In the genomic region with DNA sequence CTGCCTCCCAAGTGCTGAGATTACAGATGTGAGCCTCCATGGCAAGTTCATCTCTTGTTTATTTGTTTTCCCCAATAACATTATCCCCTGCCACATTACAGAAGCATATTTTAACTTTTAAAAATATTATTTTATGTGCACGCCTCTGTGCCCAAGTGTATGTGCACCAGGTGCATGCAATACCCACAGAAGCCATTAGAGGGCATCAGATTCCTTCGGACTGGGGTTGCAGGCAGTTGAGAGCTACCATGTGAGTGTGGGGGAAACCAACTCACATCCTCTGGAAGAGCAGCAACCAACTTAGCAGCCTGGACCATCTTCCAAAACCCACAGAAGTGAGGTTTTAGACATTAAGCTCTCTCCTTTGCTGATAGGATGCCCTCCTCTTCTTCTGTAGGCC, we compare ENCODE assay signal across 22 mouse cellular contexts. TPM values are rescaled to one million over a fixed set of nuclear protein-coding genes. Genes with fewer than 3 reads are reported as not detected.
DNase-seq lines count a peak whose midpoint lies in the region; ATAC-seq and TF ChIP-seq lines count a peak whose summit lies in the region.
"Had no signal": no experiment of that assay in that cellular context is flagged by ENCODE, and none has a peak within 500 bp of the region (broad histone marks: within the 10 kb centered on the region; RNA-seq: fewer than 3 reads in every experiment).

No protein-coding gene starts in this region.

- no peak for ATAC-seq in hindbrain, postnatal 0 days
- no peak for ATAC-seq in hindbrain, embryonic 13.5 days (ENCODE audit: low FRiP score)
- no peak for ATAC-seq in liver, postnatal 0 days
- no peak for ATAC-seq in liver, embryonic 11.5 days (replicated peaks; ENCODE audit: low FRiP score)
- no peak for ATAC-seq in heart, embryonic 11.5 days (replicated peaks; ENCODE audit: insufficient number of reproducible peaks, low FRiP score, low TSS enrichment)
- ATAC-seq: hindbrain, embryonic 16.5 days; midbrain, embryonic 16.5 days had no signal

- H3K4me2 ChIP-seq in hindbrain, postnatal 0 days (ENCODE audit: low read depth, low read length), result no peak overlapping the region
- no peak overlapping the region for H3K4me2 ChIP-seq in hindbrain, embryonic 13.5 days
- no peak overlapping the region for H3K4me2 ChIP-seq in liver, postnatal 0 days (ENCODE audit: low read depth, low read length)
- no peak overlapping the region for H3K4me2 ChIP-seq in liver, embryonic 11.5 days
- no peak overlapping the region for H3K4me2 ChIP-seq in heart, embryonic 11.5 days
- H3K4me2 ChIP-seq: embryonic facial prominence, embryonic 12.5 days; liver, embryonic 15.5 days had no signal

- no peak overlapping the region for H3K9ac ChIP-seq in hindbrain, postnatal 0 days (replicated peaks; ENCODE audit: low read length)
- H3K9ac ChIP-seq in hindbrain, embryonic 13.5 days, result no peak overlapping the region
- no peak overlapping the region for H3K9ac ChIP-seq in liver, postnatal 0 days (replicated peaks)
- no peak overlapping the region for H3K9ac ChIP-seq in liver, embryonic 11.5 days (ENCODE audit: low read depth, low read length)
- H3K9ac ChIP-seq in MEL (ENCODE audit: control insufficient read depth, low read depth, low read length, poor library complexity, severe bottlenecking), result no peak overlapping the region
- no peak overlapping the region for H3K9ac ChIP-seq in heart, embryonic 11.5 days (ENCODE audit: low read depth, low read length)
- H3K9ac ChIP-seq: embryonic facial prominence, embryonic 12.5 days; liver, embryonic 15.5 days had no signal

- DNase-seq in hindbrain, postnatal 0 days (ENCODE audit: low spot score), result no peak
- DNase-seq in liver, postnatal 0 days, result no peak
- DNase-seq in liver, embryonic 11.5 days (ENCODE audit: low spot score), result no peak
- no peak for DNase-seq in MEL (ENCODE audit: low read depth, low spot score)
- no peak for DNase-seq in gastrocnemius, adult 18-20 months (ENCODE audit: low spot score)
- DNase-seq: adrenal gland, adult 8-10 months; cerebellum, adult 8-10 months; gastrocnemius, postnatal 10 days; kidney, adult 8-10 months; layer of hippocampus, postnatal 36 days; left cerebral cortex, postnatal 4 days; right cerebral cortex, adult 18-20 months had no signal

- H3K9me3 ChIP-seq in hindbrain, postnatal 0 days (ENCODE audit: low read length), result no peaks in the 10 kb centered on the region
- H3K9me3 ChIP-seq in hindbrain, embryonic 13.5 days, result no peaks in the 10 kb centered on the region
- H3K9me3 ChIP-seq in liver, postnatal 0 days (ENCODE audit: low read length), result no peaks in the 10 kb centered on the region
- H3K9me3 ChIP-seq in liver, embryonic 11.5 days (ENCODE audit: control insufficient read depth, low read length), result no peaks in the 10 kb centered on the region
- H3K9me3 ChIP-seq in E14TG2a.4 (ENCODE audit: low read length) (no peaks in the 10 kb centered on the region), MEL (replicated peaks; ENCODE audit: insufficient read depth, low read length) (no peaks in the 10 kb centered on the region)
- peaks cover 3% of the 10 kb centered on the region; the same call in 1 of the 2 replicates for H3K9me3 ChIP-seq in heart, embryonic 11.5 days (replicated peaks; ENCODE audit: control insufficient read depth, low read length)
- H3K9me3 ChIP-seq: embryonic facial prominence, embryonic 12.5 days; liver, embryonic 15.5 days had no signal

- TF ChIP-seq CTCF in hindbrain, postnatal 0 days (IDR thresholded peaks at IDR 0.05; ENCODE audit: low read depth), result peak; percentile 39
- peak; percentile 39 for TF ChIP-seq CTCF in liver, postnatal 0 days (IDR thresholded peaks at IDR 0.05; ENCODE audit: low read depth)
- peak; percentile 97 for TF ChIP-seq CTCF in E14TG2a.4 (conservative IDR thresholded peaks at IDR 0.05; ENCODE audit: low read length)
- peak; percentile 7 to 36 (median 9); a peak in 3 of 6 replicates for TF ChIP-seq CTCF in MEL (IDR thresholded peaks at IDR 0.05 in 2 of 3, conservative IDR thresholded peaks at IDR 0.05 in 1 of 3; ENCODE audit: control insufficient read depth in 1 of 3, insufficient read depth in 1 of 3, low read depth in 2 of 3, low read length in 3 of 3, poor library complexity in 1 of 3, severe bottlenecking in 1 of 3)

- no peaks in the 10 kb centered on the region for H3K36me3 ChIP-seq in hindbrain, postnatal 0 days (ENCODE audit: insufficient read depth, low read length)
- H3K36me3 ChIP-seq in hindbrain, embryonic 13.5 days, result no peaks in the 10 kb centered on the region
- no peaks in the 10 kb centered on the region for H3K36me3 ChIP-seq in liver, postnatal 0 days (replicated peaks; ENCODE audit: insufficient read depth, low read length)
- H3K36me3 ChIP-seq in liver, embryonic 11.5 days (ENCODE audit: control insufficient read depth, insufficient read depth, low read length), result no peaks in the 10 kb centered on the region
- H3K36me3 ChIP-seq in E14TG2a.4 (ENCODE audit: insufficient read depth, low read length) (no peaks in the 10 kb centered on the region), MEL (ENCODE audit: control insufficient read depth in 1 of 2, insufficient read depth in 2 of 2, low read length in 2 of 2) (no peaks in the 10 kb centered on the region)
- no peaks in the 10 kb centered on the region for H3K36me3 ChIP-seq in heart, embryonic 11.5 days (ENCODE audit: control insufficient read depth, insufficient read depth, low read length)
- H3K36me3 ChIP-seq: embryonic facial prominence, embryonic 12.5 days; G1E; liver, embryonic 15.5 days had no signal

- H3K4me1 ChIP-seq in hindbrain, postnatal 0 days (ENCODE audit: insufficient read depth, low read length), result 0 out of 2 replicates have a peak, but pooled peaks cover 6% of the 10 kb centered on the region
- H3K4me1 ChIP-seq in hindbrain, embryonic 13.5 days (replicated peaks), result peaks cover 19% of the 10 kb centered on the region
- peaks cover 3% of the 10 kb centered on the region; the same call in 1 of the 2 replicates for H3K4me1 ChIP-seq in liver, postnatal 0 days (ENCODE audit: insufficient read depth)
- H3K4me1 ChIP-seq in liver, embryonic 11.5 days (replicated peaks; ENCODE audit: control insufficient read depth, insufficient read depth, low read length), result no peaks in the 10 kb centered on the region; the same call in 1 of the 2 replicates
- H3K4me1 ChIP-seq in E14TG2a.4 (replicated peaks; ENCODE audit: low read depth, low read length), result peaks cover 17% of the 10 kb centered on the region
- peaks cover 4 to 7% of the 10 kb centered on the region in 2 experiments; a peak in 1 of 4 replicates for H3K4me1 ChIP-seq in MEL (ENCODE audit: control insufficient read depth in 1 of 2, insufficient read depth in 2 of 2, low read length in 2 of 2)
- peaks cover 4% of the 10 kb centered on the region; the same call in 1 of the 2 replicates for H3K4me1 ChIP-seq in heart, embryonic 11.5 days (ENCODE audit: control insufficient read depth, insufficient read depth, low read length)

- H3K79me2 ChIP-seq in MEL (ENCODE audit: control insufficient read depth, insufficient read depth, low read length, poor library complexity), result no peaks in the 10 kb centered on the region

- no peak for TF ChIP-seq POLR2A in MEL (IDR thresholded peaks at IDR 0.05; ENCODE audit: control insufficient read depth in 1 of 2, insufficient read depth in 1 of 2, low read depth in 1 of 2, low read length in 2 of 2, poor library complexity in 1 of 2)

- H3K4me3 ChIP-seq in hindbrain, postnatal 0 days (ENCODE audit: low read length), result no peak overlapping the region
- H3K4me3 ChIP-seq in hindbrain, embryonic 13.5 days, result no peak overlapping the region
- no peak overlapping the region for H3K4me3 ChIP-seq in liver, postnatal 0 days (ENCODE audit: low read depth, low read length)
- no peak overlapping the region for H3K4me3 ChIP-seq in liver, embryonic 11.5 days (ENCODE audit: low read depth, low read length)
- no peak overlapping the region for H3K4me3 ChIP-seq in E14TG2a.4 (replicated peaks; ENCODE audit: low read length)
- H3K4me3 ChIP-seq in MEL (ENCODE audit: control insufficient read depth in 1 of 2, insufficient read depth in 1 of 2, low read depth in 2 of 2, low read length in 2 of 2), result no peak overlapping the region
- H3K4me3 ChIP-seq in heart, embryonic 11.5 days (ENCODE audit: low read depth, low read length), result no peak overlapping the region
- H3K4me3 ChIP-seq: embryonic facial prominence, embryonic 12.5 days; liver, embryonic 15.5 days had no signal

- no peak overlapping the region for H3K27ac ChIP-seq in hindbrain, postnatal 0 days
- H3K27ac ChIP-seq in hindbrain, embryonic 13.5 days, result no peak overlapping the region
- no peak overlapping the region for H3K27ac ChIP-seq in liver, postnatal 0 days (ENCODE audit: low read depth)
- no peak overlapping the region for H3K27ac ChIP-seq in liver, embryonic 11.5 days (ENCODE audit: low read depth, low read length)
- no peak overlapping the region for H3K27ac ChIP-seq in MEL (ENCODE audit: control insufficient read depth, low read depth, low read length)
- H3K27ac ChIP-seq in heart, embryonic 11.5 days (ENCODE audit: low read depth, low read length), result no peak overlapping the region
- H3K27ac ChIP-seq: embryonic facial prominence, embryonic 12.5 days; liver, embryonic 15.5 days had no signal

- H3K27me3 ChIP-seq in hindbrain, postnatal 0 days (ENCODE audit: insufficient read depth, low read length), result peaks cover 29% of the 10 kb centered on the region
- peaks cover 60% of the 10 kb centered on the region for H3K27me3 ChIP-seq in hindbrain, embryonic 13.5 days
- peaks cover 38% of the 10 kb centered on the region for H3K27me3 ChIP-seq in liver, postnatal 0 days (ENCODE audit: insufficient read depth, low read length)
- H3K27me3 ChIP-seq in liver, embryonic 11.5 days (replicated peaks; ENCODE audit: control insufficient read depth, insufficient read depth, low read length), result peaks cover 40% of the 10 kb centered on the region
- peaks cover 40% of the 10 kb centered on the region for H3K27me3 ChIP-seq in E14TG2a.4 (ENCODE audit: insufficient read depth, low read length)
- no peaks in the 10 kb centered on the region for H3K27me3 ChIP-seq in MEL (ENCODE audit: control insufficient read depth in 1 of 2, insufficient read depth in 2 of 2, low read length in 2 of 2)
- H3K27me3 ChIP-seq in heart, embryonic 11.5 days (ENCODE audit: control insufficient read depth, insufficient read depth, low read length), result peaks cover 42% of the 10 kb centered on the region

- no peak for TF ChIP-seq RAD21 in MEL (IDR thresholded peaks at IDR 0.05; ENCODE audit: low read depth, low read length)

- no peak for TF ChIP-seq EP300 in liver, postnatal 0 days (IDR thresholded peaks at IDR 0.05; ENCODE audit: low read depth)
- TF ChIP-seq EP300 in MEL (IDR thresholded peaks at IDR 0.05; ENCODE audit: low read depth in 1 of 2, low read length in 2 of 2), result no peak

- 76% methylated on average over 2 of the region's 2 CpGs for WGBS in hindbrain, postnatal 0 days
- WGBS in hindbrain, embryonic 13.5 days, result 70% methylated on average over 2 of the region's 2 CpGs
- WGBS in liver, postnatal 0 days (ENCODE audit: insufficient replicate concordance), result 62% methylated on average over 2 of the region's 2 CpGs
- WGBS in liver, embryonic 11.5 days, result 66% methylated on average over 2 of the region's 2 CpGs
- 67% methylated on average over 2 of the region's 2 CpGs for WGBS in heart, embryonic 11.5 days (ENCODE audit: insufficient replicate concordance)

RNA-seq across cellular contexts. Expression of a gene that starts 2.9 kb away (rescaled TPM):
- 2.2 and 3.7 TPM in 2 replicates for total RNA-seq in hindbrain, postnatal 0 days (2014; rRNA removed)
- polyA plus RNA-seq in hindbrain, postnatal 0 days (2015; fragmentation: Nextera tagmentation; extraction: Ambion mirVana), result 0.87 and 0.89 TPM in 2 replicates
- 0.29 and 0.48 TPM in 2 replicates for polyA plus RNA-seq in hindbrain, embryonic 13.5 days (2015; fragmentation: Nextera tagmentation; extraction: Ambion mirVana)
- 0.39 and 0.56 TPM in 2 replicates for polyA plus RNA-seq in liver, postnatal 0 days (2015; fragmentation: Nextera tagmentation; extraction: Ambion mirVana)
- polyA plus RNA-seq in liver, embryonic 11.5 days (2014; fragmentation: Nextera tagmentation; extraction: Ambion mirVana), result 0.07 and 0.14 TPM in 2 replicates
- total RNA-seq in MEL (2012; rRNA removed), result not detected in 2 replicates
- polyA plus RNA-seq in MEL (2012; ENCODE audit: insufficient read depth in 1 of 2, insufficient read length in 2 of 2, low read depth in 1 of 2, low replicate concordance in 2 of 2, missing spikeins in 1 of 2), result not detected
- 0.06 and 0.10 TPM in 2 replicates for polyA plus RNA-seq in heart, embryonic 11.5 days (2014; fragmentation: Nextera tagmentation; extraction: Ambion mirVana)
- under 1 TPM; 0.05 to 0.26 TPM for total RNA-seq in gastrocnemius, adult 18-20 months (2021)
- total RNA-seq: common myeloid progenitor, adult 5-6 weeks had no signal
- polyA plus RNA-seq: C2C12, G1E had no signal

RNA-seq across cellular contexts. Expression of a gene that starts 9.2 kb away (rescaled TPM):
- total RNA-seq in hindbrain, postnatal 0 days (2014; rRNA removed), result 11.1 and 11.8 TPM in 2 replicates
- 3.0 and 3.5 TPM in 2 replicates for polyA plus RNA-seq in hindbrain, postnatal 0 days (2015; fragmentation: Nextera tagmentation; extraction: Ambion mirVana)
- 3.3 and 4.6 TPM in 2 replicates for polyA plus RNA-seq in hindbrain, embryonic 13.5 days (2015; fragmentation: Nextera tagmentation; extraction: Ambion mirVana)
- polyA plus RNA-seq in liver, postnatal 0 days (2015; fragmentation: Nextera tagmentation; extraction: Ambion mirVana), result 0.04 and 0.05 TPM in 2 replicates
- 0.47 and 0.67 TPM in 2 replicates for polyA plus RNA-seq in liver, embryonic 11.5 days (2014; fragmentation: Nextera tagmentation; extraction: Ambion mirVana)
- total RNA-seq in MEL (2012; rRNA removed), result not detected in 2 replicates
- under 1 TPM in 1 of 2 experiments, not detected in 1; 0.04 TPM for polyA plus RNA-seq in MEL (2012; ENCODE audit: insufficient read depth in 1 of 2, insufficient read length in 2 of 2, low read depth in 1 of 2, low replicate concordance in 2 of 2, missing spikeins in 1 of 2)
- polyA plus RNA-seq in heart, embryonic 11.5 days (2014; fragmentation: Nextera tagmentation; extraction: Ambion mirVana), result 0.06 and 0.27 TPM in 2 replicates
- total RNA-seq in gastrocnemius, adult 18-20 months (2021), result under 1 TPM; 0.21 to 0.48 TPM
- total RNA-seq: common myeloid progenitor, adult 5-6 weeks had no signal
- polyA plus RNA-seq: C2C12, G1E had no signal

Comparison
In these comparisons a context has a peak if more than half of its experiments do, and no peak if none do; other contexts are left out.
1. CTCF ChIP-seq: peak in every context shown above with its lines; median percentile 97 in E14TG2a.4; 39 in hindbrain, postnatal 0 days; 39 in liver, postnatal 0 days; 9 in MEL.